Mouse (Mus musculus) telencephalon, adult 2 months (tissue): ENCODE measurements around the gene Tcam1.
"Not testable (repeated sequence)": the region's sequence is repeated elsewhere in the genome, so short reads cannot be mapped to it uniquely, and the experiment has no call there.

ENCODE experiments used
- DNase-seq: peaks from one replicate; pipeline ENCODE4 v3.0.0-alpha.2; 2011; ENCODE audit warnings: low read depth, low spot score

The Tcam1 gene

DNA sequence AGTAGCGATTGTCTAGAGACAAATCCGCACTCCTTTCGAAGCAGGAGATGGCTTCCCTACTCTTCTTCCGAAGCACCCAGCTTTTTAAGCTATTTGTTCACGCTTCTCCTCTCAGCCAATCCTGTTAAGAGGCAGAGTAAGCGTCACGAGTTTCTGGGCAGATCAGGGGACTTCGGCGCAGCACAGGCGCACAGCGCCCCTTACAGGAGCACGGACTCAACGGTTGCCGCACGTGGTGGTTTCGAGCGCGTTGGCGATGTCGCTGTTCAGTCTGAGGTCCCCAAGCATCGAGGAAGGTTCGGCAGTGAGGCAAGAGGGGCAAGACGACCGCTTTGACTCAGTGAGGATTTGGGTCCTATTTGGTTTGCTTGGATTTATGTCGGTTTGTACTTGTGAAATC lies at the start of gene Tcam1:
TSS of gene Tcam1 (plus strand) at position 219 of the 400 bp plus-strand sequence.
- DNase-seq = peak; percentile 93

DNA sequence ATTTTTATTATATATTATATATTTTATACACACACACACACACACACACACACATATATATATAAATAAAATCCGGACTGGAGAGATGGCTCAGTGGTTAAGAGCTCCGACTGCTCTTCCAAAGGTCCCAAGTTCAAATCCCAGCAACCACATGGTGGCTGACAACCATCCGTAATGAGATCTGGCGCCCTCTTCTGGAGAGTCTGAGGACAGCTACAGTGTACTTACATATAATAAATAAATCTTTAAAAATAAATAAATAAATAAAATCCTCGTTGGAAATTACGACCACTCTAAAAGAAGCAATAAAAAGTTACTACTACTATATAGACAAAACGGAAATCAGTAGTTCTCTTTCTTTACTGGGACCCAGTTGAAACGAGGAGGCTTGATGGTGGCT lies 42.5 kb upstream of the Tcam1 start:
- not testable (repeated sequence) for DNase-seq

DNA sequence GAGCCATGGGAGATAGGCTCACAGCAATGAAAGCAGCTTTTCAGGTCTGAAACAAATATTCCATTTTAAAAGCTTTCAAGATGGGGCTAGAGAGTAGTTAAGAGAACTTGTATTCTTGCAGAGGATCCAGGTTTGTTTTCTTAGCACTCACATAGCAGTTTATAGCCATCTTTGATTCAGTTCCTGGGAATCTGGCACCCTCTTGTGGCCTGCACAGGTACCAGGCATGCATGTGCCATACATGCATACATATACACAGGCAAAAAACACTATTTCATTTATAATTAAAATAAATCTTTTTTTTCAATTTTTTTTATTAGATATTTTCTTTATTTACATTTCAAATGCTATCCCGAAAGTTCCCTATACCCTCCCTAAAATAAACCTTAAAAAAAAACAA lies 29.6 kb upstream of the Tcam1 start:
- no peak for DNase-seq

DNA sequence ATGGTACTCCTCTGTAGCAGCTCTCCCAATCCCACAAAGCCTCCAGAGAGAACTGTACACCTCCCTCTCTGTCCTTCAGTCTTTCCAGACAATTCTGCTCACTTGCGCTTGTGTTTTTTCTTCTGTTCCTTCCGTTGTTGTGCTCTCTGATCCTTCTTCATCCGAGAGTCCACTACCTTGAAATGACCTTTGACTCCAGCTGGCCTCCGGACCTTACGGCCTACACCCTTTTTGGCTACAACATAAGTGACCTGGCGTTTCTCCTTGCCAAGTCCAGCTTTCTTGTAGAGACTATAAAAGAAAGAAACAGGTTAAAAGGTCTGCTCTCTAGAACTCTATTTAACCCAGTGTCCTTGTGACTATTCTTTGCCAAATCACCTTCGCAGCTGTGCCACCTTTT lies 27.1 kb upstream of the Tcam1 start:
- DNase-seq = no peak

GRCm38 (mm10) chr11:106254767-106255166 lies 21.7 kb upstream of the Tcam1 start:
- DNase-seq = no peak

DNA sequence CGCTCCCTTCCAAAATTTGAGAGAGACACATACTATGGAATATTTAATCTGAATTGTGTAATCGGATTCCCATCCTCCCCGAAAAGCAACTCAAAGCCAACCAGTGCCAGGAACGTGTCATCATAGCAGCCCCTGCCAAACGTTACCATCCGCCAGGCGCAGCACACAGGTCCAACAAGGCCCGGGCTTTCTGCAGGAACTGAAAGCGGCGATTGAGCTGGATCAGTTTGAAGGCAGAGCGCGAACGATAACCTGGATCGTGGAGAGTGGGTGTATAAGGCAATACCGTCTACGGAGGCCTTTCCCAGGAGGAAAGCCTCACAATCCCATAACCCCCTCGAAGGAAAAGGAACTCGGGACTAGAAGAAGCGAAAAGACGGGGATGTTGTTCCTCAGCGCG lies 21.3 kb upstream of the Tcam1 start:
- no peak for DNase-seq

DNA sequence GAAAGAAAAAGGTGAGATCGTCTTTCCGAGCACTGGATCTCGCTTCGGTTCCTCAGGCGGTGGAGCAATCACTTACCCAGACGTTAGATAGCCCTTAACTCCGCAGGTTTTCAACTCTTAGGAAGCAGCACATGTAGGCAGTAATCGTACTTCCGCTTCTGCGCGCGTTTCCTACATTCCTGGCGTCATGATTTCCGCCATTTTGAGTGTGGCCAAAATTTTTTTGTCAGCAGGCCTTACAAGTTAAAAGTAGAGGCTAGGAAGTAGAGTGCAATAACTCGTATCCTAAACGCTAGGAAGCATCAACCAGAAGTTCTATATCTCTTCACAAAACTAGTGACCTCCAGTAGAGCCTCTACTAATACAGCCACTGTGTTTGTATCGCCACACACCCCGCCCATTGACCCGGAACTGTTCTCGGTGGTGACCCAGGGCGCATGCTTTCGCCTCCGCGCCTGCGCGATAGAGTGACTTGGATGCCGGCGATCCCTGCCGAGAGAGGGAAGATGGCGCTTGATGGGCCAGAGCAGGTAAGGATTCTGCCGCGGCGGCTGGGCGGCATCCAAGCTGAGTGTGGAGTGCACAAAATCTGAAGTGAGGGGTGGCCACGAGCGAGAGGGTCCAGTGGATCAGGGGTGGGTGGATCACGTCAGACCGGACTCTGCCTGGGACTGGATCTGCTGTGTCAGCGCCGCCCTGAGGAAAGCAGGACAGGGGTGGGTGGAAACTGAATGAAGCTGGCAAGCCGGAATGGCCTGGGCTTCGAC lies 20.6 kb upstream of the Tcam1 start, which contains the start of the genes Ftsj3 and Psmc5:
TSS of gene Ftsj3 (minus strand) at position 395 of the 767 bp plus-strand sequence.
TSS of gene Psmc5 (plus strand) at position 470 of the 767 bp plus-strand sequence.
- peak; percentile 92 for DNase-seq

- no peak for DNase-seq
Observed at GRCm38 (mm10) chr11:106256775-106257174, 19.7 kb upstream of the Tcam1 start.

- no peak for DNase-seq
Observed at GRCm38 (mm10) chr11:106260826-106261450, 15.5 kb upstream of the Tcam1 start.

- DNase-seq = no peak
Observed at GRCm38 (mm10) chr11:106263963-106264362, 12.5 kb upstream of the Tcam1 start.

DNA sequence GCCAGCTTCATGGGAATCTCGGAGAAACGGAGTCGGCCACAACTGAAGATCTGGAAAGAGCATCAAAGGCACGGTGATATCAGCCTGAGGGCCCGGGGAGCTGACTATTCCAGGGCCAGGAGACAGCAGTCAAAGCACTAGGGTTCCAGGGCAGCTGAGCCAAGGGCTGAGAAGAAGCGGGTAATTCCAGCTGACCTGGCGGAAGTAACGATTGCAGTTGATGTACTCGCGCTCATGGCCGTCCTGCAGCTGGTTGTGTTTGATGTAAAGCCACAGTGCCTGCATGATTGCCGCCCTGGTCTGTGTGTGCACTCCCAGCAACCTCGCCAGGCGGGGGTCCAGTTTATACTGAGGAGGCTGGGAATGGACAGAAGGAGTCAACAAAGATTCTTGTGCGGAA lies 11.5 kb upstream of the Tcam1 start:
- no peak for DNase-seq

GRCm38 (mm10) chr11:106265570-106265969 lies 10.9 kb upstream of the Tcam1 start:
- DNase-seq = no peak

DNA sequence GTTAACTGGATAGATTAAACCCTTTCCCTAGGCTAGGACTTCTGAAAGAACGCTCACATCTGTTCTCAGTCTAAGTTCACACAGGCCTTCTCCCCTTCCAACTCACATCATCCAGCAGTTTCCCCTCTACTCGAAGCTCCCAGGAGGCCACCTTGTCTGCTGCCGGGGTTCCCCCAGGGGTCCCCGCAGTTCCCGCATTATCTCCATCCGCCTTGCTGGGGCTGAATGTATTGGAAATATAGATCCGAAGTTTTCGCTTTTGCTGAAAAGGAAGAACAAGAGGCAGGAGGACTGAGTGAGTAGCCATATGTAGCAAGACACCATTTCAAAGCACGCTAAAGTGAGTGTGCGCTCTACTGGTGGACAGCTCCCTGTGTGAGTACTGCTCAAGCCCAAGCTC lies 10.0 kb upstream of the Tcam1 start:
- DNase-seq = no peak

DNA sequence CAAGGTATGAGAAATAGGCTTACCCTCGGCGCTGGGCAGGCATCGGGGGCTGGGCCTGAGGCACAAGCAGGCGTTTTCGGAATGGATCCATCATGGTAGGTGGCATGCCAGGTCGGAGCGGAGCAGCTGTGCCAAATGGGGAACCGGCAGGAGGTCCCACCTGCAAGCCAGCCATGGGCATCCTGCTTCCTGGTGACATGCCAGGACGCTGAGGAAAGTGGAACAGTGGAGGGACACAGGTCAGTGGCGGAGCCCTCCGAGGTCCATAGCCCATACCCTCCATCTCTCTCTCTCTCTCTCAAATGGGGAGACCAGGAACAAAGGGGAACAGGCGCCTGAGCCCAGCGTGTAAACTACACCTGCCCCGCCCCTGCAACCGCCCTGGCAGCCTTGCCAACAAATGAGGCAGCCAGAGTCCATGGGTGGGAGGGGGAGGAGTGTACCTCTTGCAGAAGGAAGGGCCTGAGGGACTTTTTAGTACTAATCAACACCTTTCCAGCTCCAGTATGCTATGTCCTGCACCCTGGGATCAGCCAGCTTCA lies 9.1 kb upstream of the Tcam1 start:
- no peak for DNase-seq

DNA sequence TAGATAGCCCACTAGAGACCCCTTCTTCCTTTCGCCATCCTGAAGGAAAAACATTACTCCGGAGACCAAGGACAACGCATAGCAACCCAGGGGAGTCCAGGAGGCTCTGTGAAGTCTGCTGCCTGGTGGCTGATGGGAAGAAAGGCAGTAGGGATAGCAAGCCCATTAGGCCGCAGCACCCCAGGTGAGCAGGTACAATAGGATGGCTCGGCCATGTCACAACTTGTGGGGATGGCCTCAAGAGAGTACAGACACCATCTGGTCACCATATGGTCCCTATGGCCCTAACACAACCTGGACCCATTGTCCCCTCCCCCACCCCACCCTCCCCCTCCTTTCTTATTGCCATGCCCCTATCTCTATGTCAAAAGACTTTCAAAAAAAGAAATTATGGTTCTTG lies 8.6 kb upstream of the Tcam1 start:
- DNase-seq = no peak

- no peak for DNase-seq
Observed at GRCm38 (mm10) chr11:106268326-106269059, 8.0 kb upstream of the Tcam1 start.

DNA sequence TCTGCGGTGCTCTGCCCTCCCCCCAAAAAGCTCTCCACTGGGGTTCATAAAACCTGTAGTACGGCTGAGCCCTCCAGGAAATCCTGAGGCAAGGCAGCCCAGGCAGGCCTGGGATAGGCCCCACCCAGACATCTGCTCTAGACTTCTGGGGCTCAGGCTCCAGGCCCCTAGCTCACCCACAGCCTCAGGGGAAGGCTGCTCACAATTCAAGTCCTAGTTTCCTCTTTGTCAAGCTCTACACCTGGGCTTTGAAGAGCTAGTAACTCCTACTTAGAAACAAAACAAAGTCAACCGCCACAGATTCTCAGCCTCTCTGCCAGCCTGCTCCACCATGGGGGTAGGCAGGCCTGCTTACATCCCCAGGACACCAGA lies 7.4 kb upstream of the Tcam1 start:
- DNase-seq = no peak

GRCm38 (mm10) chr11:106271131-106271793 lies 5.2 kb upstream of the Tcam1 start:
- no peak for DNase-seq

GRCm38 (mm10) chr11:106271794-106272643 lies 4.5 kb upstream of the Tcam1 start:
- no peak for DNase-seq

DNA sequence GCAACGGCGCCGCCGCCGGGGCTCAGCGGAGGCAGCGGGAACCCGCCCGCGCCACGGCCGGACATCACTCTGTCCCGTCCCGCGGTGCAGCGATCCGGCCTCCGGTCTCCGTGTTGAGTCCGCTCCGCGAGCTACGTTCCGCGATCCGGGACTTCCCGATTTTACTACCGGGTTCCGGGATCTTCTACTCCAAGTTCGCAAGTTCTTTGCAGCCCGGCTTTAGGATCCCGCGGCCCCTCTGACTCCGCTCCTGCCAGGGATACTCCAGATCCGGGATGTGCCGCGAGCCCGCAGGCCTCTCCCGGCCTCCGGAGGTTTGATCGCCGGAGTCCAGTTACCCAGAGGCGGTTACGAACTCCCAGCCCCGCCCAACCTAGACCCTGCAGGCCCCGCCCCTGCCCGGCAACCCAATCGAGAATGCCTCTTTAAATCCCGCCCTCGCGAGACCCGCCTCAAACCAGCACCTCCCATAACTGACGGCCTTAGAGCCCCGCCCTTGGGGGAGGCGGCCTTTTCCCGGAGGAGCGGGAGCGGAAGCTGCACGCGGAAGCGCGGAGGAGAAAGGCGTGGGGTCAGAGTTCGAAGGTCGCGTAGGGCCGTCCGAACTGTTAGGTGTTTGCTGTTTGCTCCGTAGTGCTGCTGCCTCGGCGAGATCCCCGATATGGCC lies 3.7 kb upstream of the Tcam1 start, which contains the start of gene Smarcd2:
TSS of gene Smarcd2 (minus strand) at position 329 of the 667 bp plus-strand sequence.
- DNase-seq = peak; percentile 98
